Mouse (Mus musculus): ENCODE data around the gene Tmem100.

DNA sequence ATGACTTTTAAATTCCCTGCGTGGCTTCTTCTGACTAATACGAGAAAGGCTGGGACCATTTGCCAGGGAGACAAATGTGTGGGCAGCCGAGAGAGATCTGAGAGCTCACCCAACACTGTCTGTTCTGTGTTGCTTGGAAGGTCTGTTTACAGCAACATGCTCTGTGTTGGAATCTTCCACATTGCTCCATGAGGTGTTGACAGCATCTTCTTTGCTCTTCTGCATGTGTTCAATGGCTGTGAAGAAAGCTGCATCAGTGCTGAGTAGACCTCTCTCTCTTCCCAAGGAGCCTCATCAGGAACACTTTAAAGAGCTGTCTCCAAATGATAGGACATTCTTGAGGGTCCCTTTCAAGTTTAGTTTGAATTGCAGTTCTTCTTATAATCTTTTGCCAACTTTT, 32.5 kb downstream of the Tmem100 start:
- TF ChIP-seq CTCF (IDR thresholded peaks at IDR 0.05; ENCODE audit: low read depth) = no peak
- TF ChIP-seq EP300 (IDR thresholded peaks at IDR 0.05; ENCODE audit: low read depth) = no peak
